Mouse (Mus musculus) liver, postnatal 0 days (tissue): ENCODE data around the gene Plcb4.

ENCODE experiments used
- CTCF ChIP-seq: sonication (generic); IDR thresholded peaks from 2 replicates; pipeline ENCODE4 v1.5.1; 2016; ENCODE audit warnings: antibody characterized with exemption, low read depth
- EP300 ChIP-seq: IDR thresholded peaks from 2 replicates; pipeline ENCODE4 v1.6.1; 2016; ENCODE audit warnings: antibody characterized with exemption, low read depth, mild to moderate bottlenecking

DNA sequence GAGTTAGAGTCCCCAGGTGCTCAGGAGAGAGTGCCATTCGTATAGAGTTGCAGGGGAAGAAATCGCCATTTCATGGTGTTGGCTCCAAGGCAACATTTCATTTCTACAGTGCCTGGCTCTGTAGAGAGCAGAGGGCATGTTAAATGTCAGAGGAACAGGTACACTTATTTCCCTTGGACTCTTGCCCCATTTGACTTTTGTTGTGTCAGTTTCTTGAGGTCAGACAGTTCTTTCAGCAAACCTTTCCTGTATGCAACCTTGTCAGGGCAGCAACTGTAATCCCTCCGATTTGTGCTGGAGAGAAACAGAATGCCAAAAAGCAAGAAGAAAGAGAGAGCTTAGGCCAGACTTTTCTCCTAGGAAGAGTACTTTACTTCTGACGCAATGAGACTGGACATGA, 189.4 kb downstream of the Plcb4 start:
- TF ChIP-seq EP300, result no peak
- TF ChIP-seq CTCF, result no peak
